Mouse (Mus musculus): ENCODE measurements around the gene Rsl1.

DNA sequence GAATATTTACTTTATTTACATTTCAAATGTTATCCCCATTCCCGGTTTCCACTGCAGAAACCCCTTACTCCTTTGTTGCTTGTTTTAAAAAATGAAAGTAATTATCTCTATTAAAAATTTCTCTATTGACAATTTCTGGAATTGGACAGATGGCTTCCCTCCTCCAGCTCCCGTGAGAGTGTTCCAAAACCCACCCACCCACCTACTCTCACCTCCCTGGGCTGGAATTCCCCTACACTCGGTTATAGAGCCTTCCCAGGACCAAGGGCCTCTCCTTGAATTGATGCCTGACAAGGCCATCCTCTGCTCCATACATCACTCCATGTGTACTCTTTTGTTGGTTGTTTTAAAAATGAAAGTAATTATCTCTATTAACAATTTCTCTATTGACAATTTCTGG lies 28.7 kb downstream of the Rsl1 start:
- TF ChIP-seq CTCF (IDR thresholded peaks at IDR 0.05; ENCODE audit: low read depth) = no peak
- no peak for TF ChIP-seq EP300 (IDR thresholded peaks at IDR 0.05; ENCODE audit: low read depth)
